Mouse (Mus musculus): ENCODE measurements at regions not wholly inside any gene's neighbourhood (a gene's known extent, or its start where the extent isn't known, plus 50 kb on each side); places are given as distances from the start of the nearest gene placed in this dataset.
"Not testable (repeated sequence)": the region's sequence is repeated elsewhere in the genome, so short reads cannot be mapped to it uniquely, and the experiment has no call there.

DNA sequence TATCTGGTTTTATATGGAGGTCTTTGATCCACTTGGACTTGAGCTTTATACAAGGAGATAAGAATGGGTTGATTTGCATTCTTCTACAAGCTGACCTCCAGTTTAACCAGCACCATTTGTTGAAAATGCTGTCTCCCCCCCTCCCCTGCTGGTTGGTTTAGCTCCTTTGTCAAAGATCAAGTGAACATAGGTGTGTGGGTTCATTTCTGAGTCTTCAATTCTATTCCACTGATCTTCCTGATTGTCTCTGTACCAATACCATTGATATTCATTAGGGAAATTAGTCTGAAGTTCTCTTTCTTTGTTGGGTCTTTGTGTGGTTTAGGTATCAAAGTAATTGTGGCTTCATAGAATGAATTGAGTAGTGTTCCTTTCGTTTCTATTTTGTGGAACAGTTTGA lies 277.5 kb upstream of the Ghitm start:
- 53% methylated on average over 1 of the region's 1 CpGs for WGBS
- not testable (repeated sequence) for H3K4me3 ChIP-seq (replicated peaks); H3K27ac ChIP-seq; H3K9ac ChIP-seq (replicated peaks); H3K9me3 ChIP-seq; ATAC-seq; H3K4me2 ChIP-seq (replicated peaks); H3K36me3 ChIP-seq; H3K27me3 ChIP-seq; H3K4me1 ChIP-seq (replicated peaks)

DNA sequence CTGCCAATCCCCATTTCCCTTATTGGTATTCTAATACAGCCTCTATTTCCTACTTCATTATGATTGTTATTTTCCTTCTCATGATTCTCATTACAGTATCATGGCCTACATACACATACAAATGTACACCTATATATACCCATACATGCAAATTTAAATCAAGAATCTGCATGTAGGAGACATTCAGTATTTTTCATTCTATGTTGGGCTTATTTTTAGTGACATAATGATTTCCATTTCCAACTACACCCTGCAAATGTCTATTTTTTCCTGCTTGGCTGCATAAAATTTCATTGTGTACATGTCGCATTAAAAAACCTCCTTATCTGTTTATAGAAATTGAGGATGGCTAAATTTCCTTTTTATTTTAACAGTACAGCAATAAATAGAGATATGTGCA lies 236.9 kb upstream of the Ghitm start:
- Histone ChIP-seq H3K9ac (replicated peaks) (no peak overlapping the region), H3K9me3 (no peaks in the 10 kb centered on the region), H3K4me1 (replicated peaks) (no peaks in the 10 kb centered on the region), H3K4me3 (replicated peaks) (no peak overlapping the region), H3K4me2 (replicated peaks) (no peak overlapping the region), H3K27me3 (no peaks in the 10 kb centered on the region), H3K36me3 (no peaks in the 10 kb centered on the region), H3K27ac (no peak overlapping the region)
- 95% methylated on average over 1 of the region's 1 CpGs for WGBS
- ATAC-seq: no peak

DNA sequence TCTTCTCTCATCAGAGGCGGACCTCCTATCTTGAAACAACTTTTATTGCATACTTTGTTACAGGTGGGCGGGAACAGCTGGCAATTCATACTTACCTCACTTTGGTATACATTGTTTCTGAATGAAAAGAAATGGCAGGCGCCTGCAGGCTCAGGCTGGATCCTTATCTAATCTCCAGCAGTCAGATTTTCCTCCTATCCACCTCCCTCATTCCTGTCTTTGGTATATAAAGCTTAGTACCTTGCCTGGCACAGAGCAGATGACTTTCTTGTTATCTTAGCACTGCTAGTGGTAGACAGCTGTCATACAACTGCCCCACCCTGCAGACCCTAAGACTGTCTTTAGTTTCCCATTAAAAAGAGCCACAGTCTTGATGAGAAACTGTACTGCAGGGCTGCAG lies 226.8 kb upstream of the Ghitm start:
- Histone ChIP-seq H3K4me3 (replicated peaks) (no peak overlapping the region), H3K9me3 (no peaks in the 10 kb centered on the region), H3K36me3 (no peaks in the 10 kb centered on the region), H3K4me1 (replicated peaks) (no peaks in the 10 kb centered on the region), H3K4me2 (replicated peaks) (no peak overlapping the region), H3K27ac (no peak overlapping the region), H3K9ac (replicated peaks) (no peak overlapping the region), H3K27me3 (no peaks in the 10 kb centered on the region)
- ATAC-seq: no peak
- 87% methylated on average over 3 of the region's 3 CpGs for WGBS

DNA sequence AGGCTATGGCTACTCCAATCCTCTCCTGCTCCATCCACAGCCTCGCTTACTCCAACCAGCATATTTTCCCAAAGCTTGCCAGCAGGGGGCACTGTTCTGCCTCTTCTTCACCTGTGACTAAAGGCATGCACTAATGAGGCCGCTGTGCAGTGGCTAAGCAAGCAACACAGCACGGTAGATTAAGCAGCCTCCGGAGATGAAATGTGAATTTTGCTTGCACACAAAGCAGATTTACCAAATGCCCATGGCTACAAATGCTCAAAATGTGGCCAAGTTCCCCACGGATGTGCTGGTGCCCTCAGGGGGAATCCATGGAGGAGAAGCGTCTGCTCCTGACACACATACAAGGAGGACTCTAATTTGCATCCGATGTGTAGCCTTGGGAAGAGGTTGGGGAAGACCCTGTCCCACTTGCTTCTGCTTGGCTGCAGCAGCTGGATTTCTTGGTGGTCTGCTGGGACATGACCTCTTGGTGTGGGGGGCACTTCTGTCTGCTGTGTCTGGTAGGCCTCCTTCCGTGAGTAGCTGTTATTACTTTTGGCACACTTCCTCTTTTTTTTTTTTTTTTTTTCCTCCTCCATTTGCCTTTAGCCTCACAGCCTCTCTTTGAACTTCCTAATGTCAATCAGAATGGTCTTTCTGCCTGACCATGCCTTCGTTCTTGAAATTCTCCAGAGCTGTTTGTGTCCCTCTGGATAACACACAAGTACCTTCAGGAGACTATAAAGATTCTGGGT lies 221.1 kb upstream of the Ghitm start:
- H3K27me3 ChIP-seq: no peaks in the 10 kb centered on the region
- WGBS: 17% methylated on average over 9 of the region's 9 CpGs
- peak overlapping the region; percentile 22; the same call in 1 of the 2 replicates for H3K4me2 ChIP-seq (replicated peaks)
- no peak overlapping the region for H3K4me3 ChIP-seq (replicated peaks)
- H3K9me3 ChIP-seq: no peaks in the 10 kb centered on the region
- no peak overlapping the region for H3K9ac ChIP-seq (replicated peaks)
- H3K4me1 ChIP-seq (replicated peaks): 0 out of 2 replicates have a peak, but pooled peaks cover 3% of the 10 kb centered on the region
- H3K36me3 ChIP-seq: no peaks in the 10 kb centered on the region
- ATAC-seq: peak; percentile 97
- no peak overlapping the region for H3K27ac ChIP-seq

DNA sequence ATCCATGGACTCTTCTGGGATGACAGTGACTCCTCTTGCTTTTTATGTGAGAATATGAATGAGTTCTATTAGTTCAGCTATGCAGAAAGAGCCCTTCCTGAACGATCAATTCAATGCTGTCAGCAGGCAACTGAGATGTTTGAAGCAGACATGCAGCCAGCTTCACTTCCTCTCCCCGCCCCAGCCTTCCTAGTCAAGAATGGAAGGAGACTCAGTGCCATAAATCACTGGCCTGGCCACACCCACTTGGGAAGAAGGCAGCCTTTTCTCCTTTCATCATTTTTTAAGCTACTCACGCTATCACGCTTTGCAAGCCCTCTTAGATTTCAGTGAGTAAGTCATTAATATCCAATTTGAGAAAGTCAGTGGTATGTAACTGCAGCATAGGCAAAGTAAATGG lies 188.3 kb upstream of the Ghitm start:
- Histone ChIP-seq H3K4me2 (replicated peaks) (no peak overlapping the region), H3K4me1 (replicated peaks) (no peaks in the 10 kb centered on the region), H3K9ac (replicated peaks) (no peak overlapping the region), H3K4me3 (replicated peaks) (no peak overlapping the region), H3K36me3 (no peaks in the 10 kb centered on the region), H3K9me3 (no peaks in the 10 kb centered on the region), H3K27ac (no peak overlapping the region), H3K27me3 (no peaks in the 10 kb centered on the region)
- no peak for ATAC-seq
- WGBS: 85% methylated on average over 4 of the region's 4 CpGs

DNA sequence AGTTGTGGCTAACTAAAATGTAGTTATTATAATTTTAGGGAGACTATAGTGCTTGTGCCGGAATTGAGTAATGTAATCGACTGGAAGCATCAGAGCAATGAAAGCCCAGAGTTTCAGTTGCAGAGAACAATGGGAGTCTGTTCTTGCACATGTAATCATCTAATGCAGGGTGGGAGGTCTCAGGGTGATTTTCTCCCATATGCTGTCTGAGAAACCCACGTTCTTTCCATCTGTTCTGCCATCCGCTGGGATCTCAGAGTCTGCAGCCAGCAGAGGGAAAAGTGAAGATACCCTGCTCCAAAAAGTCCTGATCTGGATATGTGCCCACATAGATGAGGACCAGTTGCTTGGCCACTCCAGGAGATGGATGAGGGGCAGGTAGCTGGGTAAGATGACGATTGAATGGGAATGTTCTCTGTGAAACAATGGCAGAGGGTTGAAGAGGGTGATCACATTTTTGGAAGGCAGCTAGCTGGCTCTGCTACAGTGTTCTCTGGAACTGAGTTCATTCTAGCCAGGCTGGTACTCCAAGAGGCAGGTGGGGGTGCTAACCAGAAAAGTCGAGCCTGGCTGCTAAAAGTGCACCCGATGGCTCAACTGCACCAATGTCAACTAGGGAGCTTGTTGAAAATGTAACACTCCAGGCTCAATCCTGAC lies 180.3 kb upstream of the Ghitm start:
- WGBS: 77% methylated on average over 7 of the region's 7 CpGs
- Histone ChIP-seq H3K4me1 (replicated peaks) (no peaks in the 10 kb centered on the region), H3K9ac (replicated peaks) (no peak overlapping the region), H3K36me3 (no peaks in the 10 kb centered on the region), H3K27ac (no peak overlapping the region), H3K27me3 (no peaks in the 10 kb centered on the region), H3K9me3 (no peaks in the 10 kb centered on the region), H3K4me2 (replicated peaks) (no peak overlapping the region), H3K4me3 (replicated peaks) (no peak overlapping the region)
- ATAC-seq: 0 out of 2 replicates have a peak, but pooled peaks have one; percentile 6

DNA sequence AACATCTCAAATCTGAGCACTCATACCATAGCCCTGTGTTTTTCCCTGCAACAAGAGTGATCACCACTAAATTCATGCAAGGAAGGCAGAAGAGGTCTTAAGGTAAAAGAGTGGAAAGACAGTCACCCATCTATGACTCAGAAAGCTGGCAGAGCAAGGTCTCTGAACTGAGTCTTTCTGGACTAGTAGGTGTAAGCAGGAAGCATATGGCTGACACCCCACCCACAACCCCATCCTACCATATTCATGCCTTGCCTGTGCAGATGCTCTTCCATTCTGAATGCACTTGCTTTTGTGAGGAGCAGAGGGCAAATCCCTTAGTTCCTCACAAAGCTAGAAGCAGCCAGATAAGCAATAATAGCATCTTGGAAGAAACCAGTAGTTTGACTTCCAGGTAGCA lies 178.8 kb upstream of the Ghitm start:
- no peak for ATAC-seq
- H3K4me2 ChIP-seq (replicated peaks): no peak overlapping the region
- H3K27ac ChIP-seq: no peak overlapping the region
- no peaks in the 10 kb centered on the region for H3K36me3 ChIP-seq
- no peak overlapping the region for H3K4me3 ChIP-seq (replicated peaks)
- no peak overlapping the region for H3K9ac ChIP-seq (replicated peaks)
- H3K27me3 ChIP-seq: no peaks in the 10 kb centered on the region
- H3K9me3 ChIP-seq: no peaks in the 10 kb centered on the region
- H3K4me1 ChIP-seq (replicated peaks): no peaks in the 10 kb centered on the region

DNA sequence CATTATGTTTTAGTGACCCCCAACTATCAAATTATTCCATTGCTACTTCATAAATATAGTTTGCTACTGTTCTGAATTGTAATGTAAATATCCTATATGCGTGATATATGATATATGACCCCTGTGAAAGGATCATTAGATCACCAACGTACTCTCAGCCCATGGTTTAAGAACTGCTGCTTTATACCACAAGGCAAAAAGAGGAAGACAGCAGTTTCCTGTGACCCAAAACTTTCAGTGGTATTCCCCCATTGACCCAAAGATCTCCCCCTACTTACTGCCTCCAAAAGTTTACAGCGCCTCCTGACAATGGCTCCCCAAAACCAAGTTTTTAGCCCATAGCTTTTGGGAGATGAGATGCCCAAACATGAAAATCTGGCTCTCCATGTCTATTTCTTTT lies 177.8 kb upstream of the Ghitm start:
- no peaks in the 10 kb centered on the region for H3K27me3 ChIP-seq
- WGBS: 85% methylated on average over 3 of the region's 3 CpGs
- H3K9ac ChIP-seq (replicated peaks): no peak overlapping the region
- H3K9me3 ChIP-seq: no peaks in the 10 kb centered on the region
- no peak overlapping the region for H3K27ac ChIP-seq
- ATAC-seq: no peak
- H3K4me1 ChIP-seq (replicated peaks): no peaks in the 10 kb centered on the region
- H3K4me2 ChIP-seq (replicated peaks): no peak overlapping the region
- no peaks in the 10 kb centered on the region for H3K36me3 ChIP-seq
- no peak overlapping the region for H3K4me3 ChIP-seq (replicated peaks)

DNA sequence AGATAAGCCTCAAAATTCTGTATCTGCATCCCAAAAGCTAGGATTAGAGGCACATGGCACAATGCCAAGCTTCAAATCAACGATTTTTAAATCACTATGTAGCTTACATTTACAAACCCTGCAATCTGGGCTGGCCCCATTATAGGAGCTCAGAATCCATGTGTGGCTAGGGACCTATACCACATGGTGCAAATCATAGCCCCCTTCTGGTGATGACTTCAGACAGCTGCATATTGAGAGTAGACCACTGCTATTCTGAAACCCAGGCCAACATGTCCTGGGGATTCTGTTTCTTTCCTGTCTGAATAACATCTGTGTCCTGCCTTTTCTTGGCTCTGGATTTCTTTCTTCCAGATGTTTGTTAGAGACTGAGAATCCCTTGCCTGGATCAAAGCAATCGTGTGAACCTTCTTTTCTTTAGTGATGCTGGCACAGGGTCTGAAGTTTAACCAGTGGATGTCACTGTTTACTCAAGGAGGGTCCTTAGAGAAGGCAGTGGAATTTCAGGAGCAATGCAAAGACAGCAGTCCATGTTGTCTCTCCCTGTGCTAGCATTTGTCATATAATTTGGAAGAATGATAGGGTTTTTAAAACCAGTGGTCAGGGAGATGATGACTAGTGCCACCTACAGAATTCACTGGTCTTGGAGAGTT lies 171.7 kb upstream of the Ghitm start:
- ATAC-seq: no peak
- Histone ChIP-seq H3K27ac (no peak overlapping the region), H3K27me3 (no peaks in the 10 kb centered on the region), H3K4me1 (replicated peaks) (no peaks in the 10 kb centered on the region), H3K4me3 (replicated peaks) (no peak overlapping the region), H3K9me3 (no peaks in the 10 kb centered on the region), H3K4me2 (replicated peaks) (no peak overlapping the region), H3K9ac (replicated peaks) (no peak overlapping the region), H3K36me3 (no peaks in the 10 kb centered on the region)
- 66% methylated on average over 2 of the region's 2 CpGs for WGBS

DNA sequence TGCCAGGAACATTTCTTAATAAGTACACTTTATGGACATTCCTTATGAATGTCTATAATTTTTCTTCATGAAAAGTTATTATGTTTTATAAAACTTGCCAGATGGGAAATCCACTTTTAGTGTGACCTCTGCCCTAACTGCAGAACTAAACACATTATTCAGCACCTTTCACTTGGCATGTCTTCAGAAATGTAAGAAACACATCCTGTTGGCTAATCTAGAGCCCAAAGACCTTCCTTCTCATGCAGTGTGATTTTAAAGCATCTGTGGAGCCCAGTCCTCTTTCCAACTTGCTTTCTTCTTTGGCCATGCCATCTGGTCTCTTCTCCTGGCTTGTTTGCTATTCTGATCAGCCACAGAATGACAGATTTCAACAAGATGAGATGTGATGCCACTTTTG lies 163.6 kb upstream of the Ghitm start:
- H3K27me3 ChIP-seq: no peaks in the 10 kb centered on the region
- no peak overlapping the region for H3K9ac ChIP-seq (replicated peaks)
- no peak overlapping the region for H3K4me2 ChIP-seq (replicated peaks)
- H3K36me3 ChIP-seq: no peaks in the 10 kb centered on the region
- no peak for ATAC-seq
- no peak overlapping the region for H3K27ac ChIP-seq
- H3K9me3 ChIP-seq: no peaks in the 10 kb centered on the region
- H3K4me1 ChIP-seq (replicated peaks): no peaks in the 10 kb centered on the region
- no peak overlapping the region for H3K4me3 ChIP-seq (replicated peaks)

DNA sequence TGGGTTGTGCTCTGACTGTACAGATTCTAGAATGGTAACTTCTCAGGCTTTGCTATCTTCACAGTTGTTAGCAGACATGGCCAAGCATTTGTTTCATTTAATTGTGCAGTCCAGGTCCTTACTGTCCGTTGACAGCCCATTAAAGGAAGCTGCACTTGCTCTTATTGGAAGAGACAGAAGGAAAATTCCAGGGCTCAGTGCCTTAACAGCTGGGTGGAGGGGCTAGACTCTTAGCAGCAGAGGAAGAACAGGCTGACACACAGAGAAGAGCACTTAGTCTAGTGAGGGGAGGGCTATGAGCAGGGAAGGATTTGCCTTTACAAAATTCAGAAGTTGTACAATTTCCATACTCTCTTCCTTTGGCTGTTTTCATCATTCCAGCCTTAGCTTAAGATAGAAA lies 161.5 kb upstream of the Ghitm start:
- Histone ChIP-seq H3K4me2 (replicated peaks) (no peak overlapping the region), H3K4me1 (replicated peaks) (no peaks in the 10 kb centered on the region), H3K4me3 (replicated peaks) (no peak overlapping the region), H3K36me3 (no peaks in the 10 kb centered on the region), H3K9ac (replicated peaks) (no peak overlapping the region), H3K27ac (no peak overlapping the region), H3K27me3 (no peaks in the 10 kb centered on the region), H3K9me3 (no peaks in the 10 kb centered on the region)
- no peak for ATAC-seq
- 69% methylated on average over 1 of the region's 1 CpGs for WGBS

DNA sequence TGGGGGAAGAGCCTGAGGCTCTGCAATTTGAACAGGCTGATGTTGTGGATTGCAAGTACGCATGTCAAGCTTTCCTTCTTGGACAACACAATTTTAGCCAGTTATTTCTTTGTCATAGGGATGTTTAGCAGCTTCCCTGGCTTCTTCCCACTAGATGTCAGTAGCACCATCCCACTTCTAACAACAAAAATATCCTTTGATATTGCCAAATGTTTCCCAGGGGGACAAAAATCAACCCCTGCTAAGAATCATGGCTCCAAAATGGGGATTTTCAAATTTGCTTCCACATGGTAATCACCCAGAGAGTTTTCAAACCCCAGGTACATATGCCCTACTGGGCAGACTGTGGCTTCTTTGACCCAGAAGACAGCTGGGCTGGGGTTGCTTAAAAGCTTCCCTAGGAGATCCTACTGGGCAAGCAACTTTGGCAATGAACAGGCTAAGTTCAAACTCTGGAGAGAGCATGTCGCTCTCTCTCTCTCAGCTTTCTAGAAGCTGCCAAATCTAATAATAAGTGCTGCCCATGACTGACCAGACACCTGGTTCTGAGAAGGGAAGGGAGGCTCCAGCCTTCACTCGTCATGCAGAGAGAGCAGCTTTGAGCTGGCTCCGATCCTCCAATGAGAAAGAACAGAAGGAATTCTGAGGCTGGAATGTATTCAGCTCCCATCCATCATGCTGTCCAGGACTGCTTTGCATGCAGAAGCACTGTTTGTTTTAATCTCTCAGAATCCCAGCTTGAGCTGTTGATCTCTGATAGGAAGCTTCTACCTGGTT lies 157.2 kb upstream of the Ghitm start:
- H3K27me3 ChIP-seq: no peaks in the 10 kb centered on the region
- peaks cover under 1% of the 10 kb centered on the region; the same call in 1 of the 2 replicates for H3K4me1 ChIP-seq (replicated peaks)
- no peak overlapping the region for H3K4me2 ChIP-seq (replicated peaks)
- H3K27ac ChIP-seq: no peak overlapping the region
- 64% methylated on average over 4 of the region's 4 CpGs for WGBS
- H3K4me3 ChIP-seq (replicated peaks): no peak overlapping the region
- no peak for ATAC-seq
- H3K36me3 ChIP-seq: no peaks in the 10 kb centered on the region
- H3K9ac ChIP-seq (replicated peaks): no peak overlapping the region
- no peaks in the 10 kb centered on the region for H3K9me3 ChIP-seq

Measured in midbrain, embryonic 13.5 days (tissue).